In genomic region chr8:124375727-124376126, GRCm38 (mm10) we compare ENCODE assay signal across 12 mouse cellular contexts.
DNase-seq lines count a peak whose midpoint lies in the region; TF ChIP-seq lines count a peak whose summit lies in the region.
"Had no signal": no experiment of that assay in that cellular context is flagged by ENCODE, and none has a peak within 500 bp of the region (broad histone marks: within the 10 kb centered on the region; RNA-seq: fewer than 3 reads in every experiment).

No protein-coding gene starts in this region.

- peak overlapping the region; percentile 78 for H3K27ac ChIP-seq in layer of hippocampus, adult 2 months
- H3K27ac ChIP-seq: forebrain, embryonic 12.5 days; stomach, embryonic 15.5 days had no signal

- no peak for TF ChIP-seq CTCF in layer of hippocampus, adult 2 months (conservative IDR thresholded peaks at IDR 0.05)

- intact Hi-C loops in gastrocnemius, postnatal 36 days (cut with DNase I), result no loop called here

- H3K4me3 ChIP-seq in layer of hippocampus, adult 2 months, result no peak overlapping the region
- H3K4me3 ChIP-seq: forebrain, embryonic 12.5 days; stomach, embryonic 15.5 days had no signal

- DNase-seq in cerebellum, adult 18-20 months, result peak; percentile 58 to 59
- no peak for DNase-seq in cerebellum, adult 11 months
- no peak for DNase-seq in layer of hippocampus, adult 2 months (ENCODE audit: low spot score in 2 of 2)
- no peak for DNase-seq in layer of hippocampus, adult 9-10 months (ENCODE audit: low spot score)
- peak; percentile 25 for DNase-seq in Muller cell, postnatal 12 days (ENCODE audit: inconsistent ontology term)
- DNase-seq in cerebellum, postnatal 36 days, result peak; percentile 54 to 56
- DNase-seq in gastrocnemius, postnatal 36 days, result no peak
- DNase-seq in ovary, postnatal 14 days (ENCODE audit: low spot score), result no peak
- DNase-seq: liver, postnatal 0 days; thymus, postnatal 14 days had no signal

Comparison
In these comparisons a context has a peak if more than half of its experiments do, and no peak if none do; other contexts are left out.
1. DNase-seq: peak in cerebellum, adult 18-20 months (2 of 2), Muller cell, postnatal 12 days (single experiment) and cerebellum, postnatal 36 days (2 of 2); none in cerebellum, adult 11 months (single experiment), layer of hippocampus, adult 2 months (0 of 2), layer of hippocampus, adult 9-10 months (single experiment), gastrocnemius, postnatal 36 days (0 of 2) and ovary, postnatal 14 days (single experiment).